Mouse (Mus musculus) stomach, embryonic 14.5 days (tissue): ENCODE measurements around the gene Nadsyn1. TPM values are rescaled to one million over a fixed set of nuclear protein-coding genes. Genes with fewer than 3 reads are reported as not detected.

Experiments used
- ATAC-seq: fragments of 200-750 bp; cut with Nextera tagmentation; 2 replicates; pipeline ENCODE4 v1.8.0; 2017; ENCODE audit warnings: low read depth, moderate TSS enrichment; ENCODE audit not compliant: insufficient number of reproducible peaks, insufficient read depth, low FRiP score
- H3K27ac ChIP-seq: fragments of 300-500 bp; sonication (generic); 2 replicates; pipeline ENCODE4 v1.5.1; 2014; ENCODE audit warnings: mild to moderate bottlenecking, low read length, moderate library complexity, mixed read lengths
- H3K27me3 ChIP-seq: fragments of 300-500 bp; sonication (generic); 2 replicates; pipeline ENCODE4 v1.6.1; 2014; ENCODE audit warnings: low read length, control low read depth, mixed read lengths; ENCODE audit not compliant: control insufficient read depth, insufficient read depth
- H3K36me3 ChIP-seq: fragments of 300-500 bp; sonication (generic); 2 replicates; pipeline ENCODE4 v1.6.1; 2014; ENCODE audit warnings: mild to moderate bottlenecking, control low read depth, low read length, moderate library complexity, mixed read lengths; ENCODE audit not compliant: control insufficient read depth, insufficient read depth
- H3K4me1 ChIP-seq: fragments of 300-500 bp; sonication (generic); 2 replicates; pipeline ENCODE4 v1.6.1; 2014; ENCODE audit warnings: low read length, control low read depth, mixed read lengths; ENCODE audit not compliant: control insufficient read depth, insufficient read depth
- H3K4me2 ChIP-seq: fragments of 300-500 bp; sonication (generic); replicated peaks from 2 replicates; pipeline ENCODE4 v1.6.1; 2014; ENCODE audit warnings: low read depth, low read length, control low read depth
- H3K4me3 ChIP-seq: fragments of 300-500 bp; sonication (generic); 2 replicates; pipeline ENCODE4 v1.5.1; 2014; ENCODE audit warnings: low read depth, low read length, control low read depth
- H3K9ac ChIP-seq: fragments of 300-500 bp; sonication (generic); replicated peaks from 2 replicates; pipeline ENCODE4 v1.6.1; 2014; ENCODE audit warnings: low read depth, mild to moderate bottlenecking, control low read depth, low read length, moderate library complexity, mixed read lengths
- H3K9me3 ChIP-seq: fragments of 300-500 bp; sonication (generic); 2 replicates; pipeline ENCODE4 v1.6.1; 2016; ENCODE audit warnings: low read depth, low read length, control low read depth; ENCODE audit not compliant: control insufficient read depth
- WGBS: fragments of 180-500 bp; shearing (Covaris S2); extraction: QIAGEN DNeasy Blood & Tissue Kit; methylation state at CpG from one replicate; pipeline ENCODE4 v1.1.7; 2014; 5-methylcytosine and 5-hydroxymethylcytosine counted together
- polyA plus RNA-seq: library from polyadenylated mRNA; unstranded; fragments of >200 nt; fragmentation: Nextera tagmentation; extraction: Ambion mirVana; gene quantifications from 2 replicates; pipeline ENCODE4 v1.2.1, GENCODE M21; 2014

The Nadsyn1 gene
- polyA plus RNA-seq, 1 experiment from 2014 or later = 8.5 TPM

GRCm38 (mm10) chr7:143766893-143767292, 55.8 kb downstream of the Nadsyn1 start, which contains the start of gene Mrgprg:
Mrgprg (minus strand) TSS chr7:143766993.
- no peak within 1 kb of the TSS for H3K4me2 ChIP-seq
- WGBS = 34% methylated on average over 6 of the region's 6 CpGs
- no peaks in the 10 kb centered on the region for H3K9me3 ChIP-seq

GRCm38 (mm10) chr7:143764876-143765530, 57.6 kb downstream of the Nadsyn1 start:
- no peaks in the 10 kb centered on the region for H3K27me3 ChIP-seq
- no peak overlapping the region for H3K9ac ChIP-seq
- no peaks in the 10 kb centered on the region for H3K4me1 ChIP-seq
- 70% methylated on average over 19 of the region's 19 CpGs for WGBS
- H3K36me3 ChIP-seq = no peaks in the 10 kb centered on the region
- no peak overlapping the region for H3K4me3 ChIP-seq
- H3K27ac ChIP-seq = no peak overlapping the region
- ATAC-seq = no peak
- no peak overlapping the region for H3K4me2 ChIP-seq
- no peaks in the 10 kb centered on the region for H3K9me3 ChIP-seq

More at GRCm38 (mm10) chr7:143766893-143767292, 55.8 kb downstream of the Nadsyn1 start, which contains the start of gene Mrgprg:
- H3K9ac ChIP-seq = no peak within 1 kb of the TSS
- no peak for ATAC-seq
- H3K36me3 ChIP-seq = no peaks in the 10 kb centered on the region
- no peak within 1 kb of the TSS for H3K4me3 ChIP-seq
- no peaks in the 10 kb centered on the region for H3K27me3 ChIP-seq
- H3K27ac ChIP-seq = no peak within 1 kb of the TSS
- H3K4me1 ChIP-seq = no peaks in the 10 kb centered on the region

- H3K36me3 ChIP-seq = no peaks in the 10 kb centered on the region
- no peak overlapping the region for H3K9ac ChIP-seq
- no peaks in the 10 kb centered on the region for H3K27me3 ChIP-seq
- H3K4me1 ChIP-seq = no peaks in the 10 kb centered on the region
- no peak overlapping the region for H3K4me2 ChIP-seq
- ATAC-seq = 0 out of 2 replicates have a peak, but pooled peaks have one; percentile 56
- H3K27ac ChIP-seq = no peak overlapping the region
- no peak overlapping the region for H3K4me3 ChIP-seq
- WGBS = 10% methylated on average over 3 of the region's 3 CpGs
- no peaks in the 10 kb centered on the region for H3K9me3 ChIP-seq
Measured at GRCm38 (mm10) chr7:143763794-143764193, 58.9 kb downstream of the Nadsyn1 start.

GRCm38 (mm10) chr7:143758956-143759355, 63.7 kb downstream of the Nadsyn1 start:
- Histone ChIP-seq H3K4me2 (no peak overlapping the region), H3K36me3 (no peaks in the 10 kb centered on the region), H3K9me3 (no peaks in the 10 kb centered on the region), H3K4me3 (no peak overlapping the region), H3K27me3 (no peaks in the 10 kb centered on the region), H3K9ac (no peak overlapping the region), H3K27ac (no peak overlapping the region), H3K4me1 (0 out of 2 replicates have a peak, but pooled peaks cover 3% of the 10 kb centered on the region)
- 65% methylated on average over 3 of the region's 3 CpGs for WGBS
- ATAC-seq = no peak

GRCm38 (mm10) chr7:143757696-143758095, 65.0 kb downstream of the Nadsyn1 start:
- WGBS = 73% methylated on average over 3 of the region's 3 CpGs
- Histone ChIP-seq H3K4me2 (no peak overlapping the region), H3K4me3 (no peak overlapping the region), H3K27ac (no peak overlapping the region), H3K4me1 (0 out of 2 replicates have a peak, but pooled peaks cover 3% of the 10 kb centered on the region), H3K27me3 (no peaks in the 10 kb centered on the region), H3K9ac (no peak overlapping the region), H3K36me3 (no peaks in the 10 kb centered on the region), H3K9me3 (no peaks in the 10 kb centered on the region)
- no peak for ATAC-seq

- H3K4me2 ChIP-seq = peak overlapping the region; percentile 77
- no peak overlapping the region for H3K9ac ChIP-seq
- peak overlapping the region; percentile 22 for H3K4me3 ChIP-seq
- H3K27me3 ChIP-seq = no peaks in the 10 kb centered on the region
- peak; percentile 87 for ATAC-seq
- H3K9me3 ChIP-seq = no peaks in the 10 kb centered on the region
- H3K4me1 ChIP-seq = 0 out of 2 replicates have a peak, but pooled peaks cover 3% of the 10 kb centered on the region
- 2% methylated on average over 15 of the region's 15 CpGs for WGBS
- no peak overlapping the region for H3K27ac ChIP-seq
- H3K36me3 ChIP-seq = no peaks in the 10 kb centered on the region
Measured at GRCm38 (mm10) chr7:143757027-143757390, 65.6 kb downstream of the Nadsyn1 start.

- 0 out of 2 replicates have a peak, but pooled peaks cover 3% of the 10 kb centered on the region for H3K4me1 ChIP-seq
- peak within 1 kb of the TSS; percentile 77 for H3K4me2 ChIP-seq
- WGBS = 23% methylated on average over 22 of the region's 22 CpGs
- no peaks in the 10 kb centered on the region for H3K9me3 ChIP-seq
- H3K27ac ChIP-seq = no peak within 1 kb of the TSS
- ATAC-seq = no peak
- no peaks in the 10 kb centered on the region for H3K36me3 ChIP-seq
- H3K27me3 ChIP-seq = no peaks in the 10 kb centered on the region
- peak within 1 kb of the TSS; percentile 22 for H3K4me3 ChIP-seq
- no peak within 1 kb of the TSS; the same call in 1 of the 2 replicates for H3K9ac ChIP-seq
Measured at GRCm38 (mm10) chr7:143756125-143757026, 66.3 kb downstream of the Nadsyn1 start, which contains the start of gene Osbpl5. Osbpl5 (minus strand) TSS chr7:143756985.

- 0 out of 2 replicates have a peak, but pooled peaks cover 3% of the 10 kb centered on the region for H3K4me1 ChIP-seq
- no peak overlapping the region for H3K4me3 ChIP-seq
- H3K27me3 ChIP-seq = no peaks in the 10 kb centered on the region
- H3K36me3 ChIP-seq = no peaks in the 10 kb centered on the region
- no peak overlapping the region for H3K9ac ChIP-seq
- H3K4me2 ChIP-seq = no peak overlapping the region
- 77% methylated on average over 9 of the region's 9 CpGs for WGBS
- no peak overlapping the region for H3K27ac ChIP-seq
- ATAC-seq = no peak
- H3K9me3 ChIP-seq = no peaks in the 10 kb centered on the region
Measured at GRCm38 (mm10) chr7:143755357-143756124, 67.1 kb downstream of the Nadsyn1 start.
